Mouse (Mus musculus): ENCODE results near the gene Hp. TPM values are rescaled to one million over a fixed set of nuclear protein-coding genes. Genes with fewer than 3 reads are reported as not detected.
A peak's percentile ranks its signal among the peaks of the same experiment; 100 is the strongest.

The Hp gene
- total RNA-seq (2014; rRNA removed) (2,096 and 2,327 TPM in 2 replicates), polyA plus RNA-seq (2012; rRNA removed) (2,417 and 2,600 TPM in 2 replicates)

- no peaks in the 10 kb centered on the region for H3K27me3 ChIP-seq (ENCODE audit: control insufficient read depth, insufficient read depth, low read length)
- peak; percentile 92 for TF ChIP-seq POLR2A (IDR thresholded peaks at IDR 0.05; ENCODE audit: extremely low read depth, insufficient read depth, low read length)
- TF ChIP-seq CTCF (IDR thresholded peaks at IDR 0.05; ENCODE audit: low read depth, low read length), result no peak
- H3K27ac ChIP-seq (replicated peaks; ENCODE audit: insufficient read depth, low read depth, low read length), result peak within 1 kb of the TSS; percentile 86
- H3K4me1 ChIP-seq (ENCODE audit: control insufficient read depth, insufficient read depth, low read length), result peaks cover 17% of the 10 kb centered on the region
- H3K79me2 ChIP-seq (ENCODE audit: control insufficient read depth, insufficient read depth, low read length), result peaks cover 9% of the 10 kb centered on the region; the same call in 1 of the 2 replicates
- peak within 1 kb of the TSS; percentile 78 for H3K9ac ChIP-seq (ENCODE audit: low read depth, low read length)
- 10% methylated on average over 8 of the region's 8 CpGs for WGBS
- peaks cover 24% of the 10 kb centered on the region; the same call in 1 of the 2 replicates for H3K36me3 ChIP-seq (ENCODE audit: control insufficient read depth, insufficient read depth, low read length)
- DNase-seq (ENCODE audit: extremely low read depth, low read depth, low spot score), result peak; percentile 96
- H3K4me3 ChIP-seq (ENCODE audit: insufficient read depth, low read depth, low read length), result peak within 1 kb of the TSS; percentile 87
These were observed at the start of gene Hp for GRCm38 (mm10) chr8:109578900-109579301. Gene Hp (minus strand): TSS chr8:109579172.

GRCm38 (mm10) chr8:109628638-109629037, 49.7 kb upstream of the Hp start:
- no peaks in the 10 kb centered on the region for H3K4me1 ChIP-seq (ENCODE audit: control insufficient read depth, insufficient read depth, low read length)
- H3K4me3 ChIP-seq (ENCODE audit: insufficient read depth, low read depth, low read length), result no peak overlapping the region
- no peaks in the 10 kb centered on the region for H3K36me3 ChIP-seq (ENCODE audit: control insufficient read depth, insufficient read depth, low read length)
- no peaks in the 10 kb centered on the region for H3K79me2 ChIP-seq (ENCODE audit: control insufficient read depth, insufficient read depth, low read length)
- no peak for DNase-seq (ENCODE audit: extremely low read depth, low read depth, low spot score)
- no peak overlapping the region for H3K9ac ChIP-seq (ENCODE audit: low read depth, low read length)
- TF ChIP-seq CTCF (IDR thresholded peaks at IDR 0.05; ENCODE audit: low read depth, low read length), result no peak
- no peak for TF ChIP-seq POLR2A (IDR thresholded peaks at IDR 0.05; ENCODE audit: extremely low read depth, insufficient read depth, low read length)
- 57% methylated on average over 6 of the region's 6 CpGs for WGBS
- no peak overlapping the region for H3K27ac ChIP-seq (replicated peaks; ENCODE audit: insufficient read depth, low read depth, low read length)
- no peaks in the 10 kb centered on the region for H3K27me3 ChIP-seq (ENCODE audit: control insufficient read depth, insufficient read depth, low read length)

GRCm38 (mm10) chr8:109615569-109615968, 36.6 kb upstream of the Hp start:
- 85% methylated on average over 3 of the region's 3 CpGs for WGBS

GRCm38 (mm10) chr8:109614243-109615210, 35.6 kb upstream of the Hp start, which contains the start of gene Pkd1l3:
Gene Pkd1l3 (plus strand): TSS chr8:109614517.
- 49% methylated on average over 27 of the region's 27 CpGs for WGBS
- Histone ChIP-seq H3K4me3 (ENCODE audit: insufficient read depth, low read depth, low read length) (no peak within 1 kb of the TSS), H3K27me3 (ENCODE audit: control insufficient read depth, insufficient read depth, low read length) (no peaks in the 10 kb centered on the region), H3K79me2 (ENCODE audit: control insufficient read depth, insufficient read depth, low read length) (no peaks in the 10 kb centered on the region), H3K9ac (ENCODE audit: low read depth, low read length) (no peak within 1 kb of the TSS), H3K36me3 (ENCODE audit: control insufficient read depth, insufficient read depth, low read length) (no peaks in the 10 kb centered on the region), H3K4me1 (ENCODE audit: control insufficient read depth, insufficient read depth, low read length) (peaks cover 2% of the 10 kb centered on the region; the same call in 1 of the 2 replicates), H3K27ac (replicated peaks; ENCODE audit: insufficient read depth, low read depth, low read length) (no peak within 1 kb of the TSS)
- TF ChIP-seq POLR2A (IDR thresholded peaks at IDR 0.05; ENCODE audit: extremely low read depth, insufficient read depth, low read length) (no peak), CTCF (IDR thresholded peaks at IDR 0.05; ENCODE audit: low read depth, low read length) (no peak)
- no peak for DNase-seq (ENCODE audit: extremely low read depth, low read depth, low spot score)

More at GRCm38 (mm10) chr8:109615569-109615968, 36.6 kb upstream of the Hp start:
- no peak for TF ChIP-seq CTCF (IDR thresholded peaks at IDR 0.05; ENCODE audit: low read depth, low read length)
- no peak for TF ChIP-seq POLR2A (IDR thresholded peaks at IDR 0.05; ENCODE audit: extremely low read depth, insufficient read depth, low read length)
- no peak for DNase-seq (ENCODE audit: extremely low read depth, low read depth, low spot score)
- Histone ChIP-seq H3K27ac (replicated peaks; ENCODE audit: insufficient read depth, low read depth, low read length) (no peak overlapping the region), H3K9ac (ENCODE audit: low read depth, low read length) (no peak overlapping the region), H3K4me3 (ENCODE audit: insufficient read depth, low read depth, low read length) (no peak overlapping the region), H3K4me1 (ENCODE audit: control insufficient read depth, insufficient read depth, low read length) (peaks cover 2% of the 10 kb centered on the region; the same call in 1 of the 2 replicates), H3K27me3 (ENCODE audit: control insufficient read depth, insufficient read depth, low read length) (no peaks in the 10 kb centered on the region), H3K36me3 (ENCODE audit: control insufficient read depth, insufficient read depth, low read length) (no peaks in the 10 kb centered on the region), H3K79me2 (ENCODE audit: control insufficient read depth, insufficient read depth, low read length) (no peaks in the 10 kb centered on the region)

GRCm38 (mm10) chr8:109609153-109609502, 30.2 kb upstream of the Hp start:
- Histone ChIP-seq H3K27me3 (ENCODE audit: control insufficient read depth, insufficient read depth, low read length) (no peaks in the 10 kb centered on the region), H3K4me3 (ENCODE audit: insufficient read depth, low read depth, low read length) (peak overlapping the region; percentile 13), H3K36me3 (ENCODE audit: control insufficient read depth, insufficient read depth, low read length) (no peaks in the 10 kb centered on the region; the same call in 1 of the 2 replicates), H3K4me1 (ENCODE audit: control insufficient read depth, insufficient read depth, low read length) (peaks cover 5% of the 10 kb centered on the region), H3K27ac (replicated peaks; ENCODE audit: insufficient read depth, low read depth, low read length) (peak overlapping the region; percentile 62), H3K79me2 (ENCODE audit: control insufficient read depth, insufficient read depth, low read length) (no peaks in the 10 kb centered on the region), H3K9ac (ENCODE audit: low read depth, low read length) (peak overlapping the region; percentile 27)
- DNase-seq (ENCODE audit: extremely low read depth, low read depth, low spot score), result peak; percentile 66
- WGBS, result 9% methylated on average over 5 of the region's 5 CpGs
- no peak for TF ChIP-seq CTCF (IDR thresholded peaks at IDR 0.05; ENCODE audit: low read depth, low read length)
- TF ChIP-seq POLR2A (IDR thresholded peaks at IDR 0.05; ENCODE audit: extremely low read depth, insufficient read depth, low read length), result no peak
